Mouse (Mus musculus) brain, embryonic 18.5 days (tissue): Measurements from ENCODE around the gene Gm428.
"Not testable (repeated sequence)": the region's sequence is repeated elsewhere in the genome, so short reads cannot be mapped to it uniquely, and the experiment has no call there.

ENCODE experiments used
- DNase-seq: peaks from one replicate; pipeline ENCODE4 v3.0.0-alpha.2; 2012; ENCODE audit warnings: low read depth, low spot score

Gene Gm428

DNA sequence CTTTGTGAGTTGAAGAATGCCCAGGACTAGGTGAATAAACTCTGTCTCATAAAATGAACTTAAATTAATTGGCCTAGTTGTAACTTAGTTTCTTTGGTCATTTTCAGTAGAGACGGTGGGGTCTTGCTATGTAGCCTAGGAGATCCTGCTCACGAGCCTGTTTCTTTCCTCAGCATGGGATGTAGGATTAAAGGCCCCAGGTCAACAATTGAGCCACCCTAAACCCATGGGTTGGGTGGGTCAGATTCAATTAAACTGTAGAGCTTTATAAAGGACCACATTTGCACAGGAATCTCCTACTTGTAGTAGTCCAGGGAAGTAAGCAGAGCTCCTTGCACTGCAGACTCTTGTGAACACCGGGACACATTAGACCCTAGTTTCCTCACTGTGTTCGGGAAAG is at the start of gene Gm428:
TSS of gene Gm428 (plus strand) at position 301 of the 400 bp plus-strand sequence.
- DNase-seq: not testable (repeated sequence)

- not testable (repeated sequence) for DNase-seq
Measured at GRCm38 (mm10) chr4:73637821-73638220, 45.5 kb upstream of the Gm428 start, which contains the start of gene Gm11236. TSS of gene Gm11236 (plus strand) at chr4:73638121.

GRCm38 (mm10) chr4:73661864-73662263 is 21.5 kb upstream of the Gm428 start:
- DNase-seq: not testable (repeated sequence)

- DNase-seq: not testable (repeated sequence)
Measured at GRCm38 (mm10) chr4:73668054-73668453, 15.3 kb upstream of the Gm428 start, which contains the start of gene Gm11239. TSS of gene Gm11239 (plus strand) at chr4:73668354.

DNA sequence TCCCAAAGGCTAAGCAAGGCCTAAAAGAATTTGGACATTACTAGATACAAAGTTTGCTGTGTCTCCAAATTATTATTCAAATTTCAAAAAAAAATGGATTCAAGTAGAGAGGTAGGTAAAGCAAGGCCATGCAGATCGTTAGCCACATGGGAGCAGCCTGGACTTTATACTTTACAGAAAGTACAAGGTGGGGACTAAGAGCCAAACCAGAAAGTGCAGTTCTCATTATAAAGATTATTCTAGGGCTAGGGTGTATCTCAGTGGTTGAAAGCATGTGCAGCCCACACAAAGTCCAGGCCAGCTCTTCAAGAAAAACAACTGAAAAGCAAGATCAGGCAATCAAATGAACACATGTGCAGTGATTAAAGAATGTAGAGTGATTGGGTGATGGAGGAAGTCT is 35.4 kb downstream of the Gm428 start:
- DNase-seq: no peak

DNA sequence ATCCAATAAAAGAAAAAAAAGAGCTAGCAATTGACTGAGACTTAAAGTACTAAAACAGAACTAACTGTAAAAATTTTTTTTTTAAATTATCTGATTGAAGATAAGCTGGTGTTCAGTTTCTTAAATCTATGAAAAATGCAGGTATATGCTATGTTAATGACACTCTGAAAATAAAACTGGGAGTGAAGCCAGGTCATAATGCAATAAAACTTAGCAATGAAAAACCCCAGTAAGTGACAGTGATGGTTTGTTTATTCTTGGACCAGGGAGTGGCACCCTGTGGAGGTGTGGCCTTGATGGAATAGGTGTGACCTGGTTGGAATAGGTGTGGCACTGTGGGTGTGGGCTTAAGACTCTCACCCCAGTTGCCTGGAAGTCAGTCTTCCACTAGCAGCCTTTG is 36.5 kb downstream of the Gm428 start:
- no peak for DNase-seq
